Mouse (Mus musculus) CH12.LX (cell line): Measurements from ENCODE around the gene Zdhhc13. TPM values are rescaled to one million over a fixed set of nuclear protein-coding genes. Genes with fewer than 3 reads are reported as not detected.
A peak's percentile ranks its signal among the peaks of the same experiment; 100 is the strongest.

Experiments
- DNase-seq: peaks from one replicate; pipeline ENCODE4 v3.0.0-alpha.2; 2013; ENCODE audit errors: extremely low read depth
- H3K27ac ChIP-seq: 2 replicates; pipeline ENCODE4 v1.5.1; 2012; ENCODE audit warnings: low read depth, mild to moderate bottlenecking, control low read depth, moderate library complexity; ENCODE audit not compliant: insufficient read depth
- H3K27me3 ChIP-seq: replicated peaks from 2 replicates; pipeline ENCODE3; 2012; ENCODE audit warnings: inconsistent platforms
- H3K36me3 ChIP-seq, 2 experiments: replicated peaks in 1 of 2; 2 replicates each; pipeline versions ENCODE3 to v1.6.1; 2012; ENCODE audit warnings: inconsistent platforms in 1 of 2, low read length in 1 of 2, mild to moderate bottlenecking in 1 of 2, mixed read lengths in 1 of 2, moderate library complexity in 1 of 2; ENCODE audit not compliant: control insufficient read depth in 1 of 2, insufficient read depth in 1 of 2
- H3K4me1 ChIP-seq, 2 experiments: 2 replicates each; pipeline ENCODE4 v1.6.1; 2012; ENCODE audit warnings: inconsistent platforms in 1 of 2, moderate library complexity in 1 of 2; ENCODE audit not compliant: insufficient read depth in 2 of 2, control insufficient read depth in 1 of 2
- H3K4me2 ChIP-seq: 2 replicates; pipeline ENCODE4 v1.6.1; 2012; ENCODE audit warnings: low read depth, mild to moderate bottlenecking, control low read depth; ENCODE audit not compliant: poor library complexity, insufficient read depth, severe bottlenecking
- H3K4me3 ChIP-seq, 3 experiments: fragments of 150-350 bp in 1 of 3; sonication (generic) in 1 of 3; replicated peaks in 1 of 3; 2 replicates each; pipeline versions ENCODE3 to v1.5.1; 2011 to 2012; ENCODE audit warnings: low read depth in 2 of 3, low read length in 2 of 3, mild to moderate bottlenecking in 2 of 3, moderate library complexity in 2 of 3, control low read depth in 1 of 3, improper control_type of control experiment in 1 of 3, inconsistent platforms in 1 of 3, mixed read lengths in 1 of 3; ENCODE audit not compliant: poor library complexity in 1 of 3
- H3K79me2 ChIP-seq: replicated peaks from 2 replicates; pipeline ENCODE4 v1.6.1; 2012; ENCODE audit warnings: mild to moderate bottlenecking, moderate library complexity; ENCODE audit not compliant: control insufficient read depth, poor library complexity, insufficient read depth, severe bottlenecking; ENCODE audit errors: extremely low read depth
- H3K9ac ChIP-seq: 2 replicates; pipeline ENCODE4 v1.6.1; 2012; ENCODE audit warnings: low read depth, mild to moderate bottlenecking, control low read depth, moderate library complexity; ENCODE audit not compliant: insufficient read depth
- H3K9me3 ChIP-seq: replicated peaks from 2 replicates; pipeline ENCODE3; 2012; ENCODE audit warnings: low read length, inconsistent platforms, mixed read lengths
- BHLHE40 ChIP-seq: IDR thresholded peaks from 2 replicates; pipeline ENCODE4 v1.6.1; 2011; ENCODE audit warnings: mild to moderate bottlenecking, low read depth, low read length, improper control_type of control experiment
- CHD1 ChIP-seq: IDR thresholded peaks from 2 replicates; pipeline ENCODE4 v1.6.1; 2012; ENCODE audit warnings: low read depth, low read length, improper control_type of control experiment, inconsistent platforms
- CHD2 ChIP-seq: IDR thresholded peaks from 2 replicates; pipeline ENCODE4 v1.6.1; 2011; ENCODE audit warnings: low read length, improper control_type of control experiment
- E2F4 ChIP-seq: IDR thresholded peaks from 2 replicates; pipeline ENCODE4 v1.6.1; 2011; ENCODE audit warnings: low read depth, low read length, improper control_type of control experiment; ENCODE audit not compliant: insufficient replicate concordance
- EP300 ChIP-seq: IDR thresholded peaks from 2 replicates; pipeline ENCODE4 v1.6.1; 2011; ENCODE audit warnings: low read length, improper control_type of control experiment
- ETS1 ChIP-seq: conservative IDR thresholded peaks from 2 replicates; pipeline ENCODE4 v1.6.1; 2012; ENCODE audit warnings: low read depth, mild to moderate bottlenecking, inconsistent platforms, low read length, improper control_type of control experiment, moderate library complexity
- GABPA ChIP-seq: IDR thresholded peaks from 2 replicates; pipeline ENCODE4 v1.6.1; 2012; ENCODE audit warnings: low read depth, low read length, improper control_type of control experiment, inconsistent platforms; ENCODE audit not compliant: insufficient replicate concordance
- HCFC1 ChIP-seq: IDR thresholded peaks from 2 replicates; pipeline ENCODE4 v1.6.1; 2012; ENCODE audit warnings: low read depth, mild to moderate bottlenecking, inconsistent platforms, low read length, improper control_type of control experiment
- IRF4 ChIP-seq: IDR thresholded peaks from 2 replicates; pipeline ENCODE4 v1.6.1; 2014; ENCODE audit warnings: low read depth, mild to moderate bottlenecking, inconsistent platforms, low read length, improper control_type of control experiment
- JUN ChIP-seq: IDR thresholded peaks from 2 replicates; pipeline ENCODE4 v1.6.1; 2011; ENCODE audit warnings: low read depth, mild to moderate bottlenecking, low read length, improper control_type of control experiment, moderate library complexity; ENCODE audit not compliant: insufficient read depth
- JUND ChIP-seq: conservative IDR thresholded peaks from 2 replicates; pipeline ENCODE4 v1.6.1; 2011; ENCODE audit warnings: low read depth, low read length, improper control_type of control experiment
- KAT2A ChIP-seq: IDR thresholded peaks from 2 replicates; pipeline ENCODE4 v1.6.1; 2012; ENCODE audit warnings: low read length, improper control_type of control experiment, inconsistent platforms; ENCODE audit not compliant: insufficient replicate concordance
- MAFK ChIP-seq: IDR thresholded peaks from 2 replicates; pipeline ENCODE4 v1.6.1; 2011; ENCODE audit warnings: low read length, improper control_type of control experiment; ENCODE audit not compliant: insufficient replicate concordance
- MAX ChIP-seq: IDR thresholded peaks from 2 replicates; pipeline ENCODE4 v1.6.1; 2011; ENCODE audit warnings: low read length, improper control_type of control experiment
- MAZ ChIP-seq: IDR thresholded peaks from 2 replicates; pipeline ENCODE4 v1.6.1; 2012; ENCODE audit warnings: low read depth, mild to moderate bottlenecking, inconsistent platforms, low read length, improper control_type of control experiment, moderate library complexity
- MEF2A ChIP-seq: IDR thresholded peaks from 2 replicates; pipeline ENCODE4 v1.6.1; 2014; ENCODE audit warnings: low read depth, mild to moderate bottlenecking, inconsistent platforms, low read length, improper control_type of control experiment, borderline replicate concordance
- MXI1 ChIP-seq: IDR thresholded peaks from 2 replicates; pipeline ENCODE4 v1.6.1; 2011; ENCODE audit warnings: mild to moderate bottlenecking, low read depth, low read length, improper control_type of control experiment
- NRF1 ChIP-seq: IDR thresholded peaks from 2 replicates; pipeline ENCODE4 v1.6.1; 2014; ENCODE audit warnings: low read depth, mild to moderate bottlenecking, inconsistent platforms, low read length, improper control_type of control experiment, moderate library complexity
- PAX5 ChIP-seq: IDR thresholded peaks from 2 replicates; pipeline ENCODE4 v1.6.1; 2012; ENCODE audit warnings: low read length, inconsistent platforms, mixed read lengths
- POLR2A ChIP-seq: IDR thresholded peaks from 2 replicates; pipeline ENCODE4 v1.6.1; 2011; ENCODE audit warnings: low read depth, mild to moderate bottlenecking, improper control_type of control experiment, low read length
- POLR2AphosphoS2 ChIP-seq: IDR thresholded peaks from 2 replicates; pipeline ENCODE4 v1.6.1; 2011; ENCODE audit warnings: low read depth, low read length, improper control_type of control experiment
- RCOR1 ChIP-seq: conservative IDR thresholded peaks from 2 replicates; pipeline ENCODE4 v1.6.1; 2012; ENCODE audit warnings: low read depth, mild to moderate bottlenecking, inconsistent platforms, low read length, improper control_type of control experiment
- SMC3 ChIP-seq: IDR thresholded peaks from 2 replicates; pipeline ENCODE4 v1.6.1; 2011; ENCODE audit warnings: low read depth, low read length, improper control_type of control experiment
- TCF12 ChIP-seq: IDR thresholded peaks from 2 replicates; pipeline ENCODE4 v1.6.1; 2014; ENCODE audit warnings: low read depth, mild to moderate bottlenecking, inconsistent platforms, low read length, improper control_type of control experiment
- ZMIZ1 ChIP-seq: IDR thresholded peaks from 2 replicates; pipeline ENCODE4 v1.6.1; 2012; ENCODE audit warnings: low read depth, mild to moderate bottlenecking, inconsistent platforms, low read length, improper control_type of control experiment
- dilution Hi-C: fragments of 300-500 bp; cut with MboI; formaldehyde crosslinking; loops from 2 replicates; pipeline ENCODE4 v1.14.3; 2020; ENCODE audit warnings: low sequenced_read_pairs; ENCODE audit not compliant: extremely low pct_unique_long_range_greater_than_20kb, extremely low pct_ligation_motif_present
- in situ Hi-C: fragments of 300-500 bp; cut with MboI; formaldehyde crosslinking; loops from 3 replicates; pipeline ENCODE4 v1.14.3; 2019; ENCODE audit warnings: low sequenced_read_pairs, low pct_ligation_motif_present, low pct_unique_long_range_greater_than_20kb, mixed read lengths
- polyA plus RNA-seq: library from polyadenylated mRNA; unstranded; fragments of >175 nt; gene quantifications from 2 replicates; pipeline ENCODE4 v1.2.1, GENCODE M21; 2012; ENCODE audit warnings: low read depth; ENCODE audit not compliant: insufficient read length
- total RNA-seq, 2 experiments: library from RNA; depleted of rRNA; stranded (reverse); fragments of 300-350 nt in 1 of 2; fragments of >200 nt in 1 of 2; gene quantifications; 2 replicates each; pipeline ENCODE4 v1.2.3; 2012 to 2014

Zdhhc13 gene
- total and polyA plus RNA-seq, 3 experiments = 19.9 to 74.3 (median 32.3) TPM

DNA sequence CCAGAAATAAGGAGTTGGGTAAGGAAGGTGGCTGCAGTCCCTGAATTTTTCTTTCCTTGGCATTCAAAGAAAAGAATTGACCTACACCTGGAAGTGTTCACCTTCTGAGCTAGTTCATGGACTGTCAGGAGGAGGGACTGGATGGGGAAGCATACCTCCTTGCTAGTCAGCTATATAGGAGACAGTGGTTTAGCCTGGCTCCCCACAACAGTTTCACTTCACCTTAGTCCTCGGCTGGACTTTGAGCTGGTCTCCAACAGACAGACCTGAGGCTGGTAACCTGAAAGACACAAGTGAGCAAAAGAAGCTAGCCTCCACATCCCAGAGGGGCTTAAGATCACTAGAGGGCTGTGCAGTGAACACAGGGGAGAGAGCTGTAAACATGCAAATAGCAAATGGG, 30.7 kb upstream of the Zdhhc13 start:
- dilution Hi-C loops = no loop called here
- H3K36me3 ChIP-seq = no peaks in the 10 kb centered on the region
- H3K27ac ChIP-seq = no peak overlapping the region
- no peak for TF ChIP-seq E2F4
- no peak for TF ChIP-seq CHD1
- no peak for TF ChIP-seq MXI1
- TF ChIP-seq GABPA = no peak
- TF ChIP-seq JUND = no peak
- peak; percentile 59; the same call in 1 of the 2 replicates for TF ChIP-seq IRF4
- TF ChIP-seq BHLHE40 = no peak
- TF ChIP-seq MAFK = no peak
- no peak for TF ChIP-seq HCFC1
- TF ChIP-seq RCOR1 = no peak
- no peak for TF ChIP-seq POLR2AphosphoS2
- TF ChIP-seq EP300 = peak; percentile 25; the same call in 1 of the 2 replicates
- TF ChIP-seq POLR2A = no peak
- TF ChIP-seq KAT2A = no peak
- no peak for TF ChIP-seq MAZ
- no peak for TF ChIP-seq PAX5
- no peak for TF ChIP-seq ETS1
- no peaks in the 10 kb centered on the region for H3K79me2 ChIP-seq
- H3K4me3 ChIP-seq = no peak overlapping the region
- H3K4me2 ChIP-seq = peak overlapping the region; percentile 11; the same call in 1 of the 2 replicates
- no peak for DNase-seq
- no peak overlapping the region for H3K9ac ChIP-seq
- in situ Hi-C loops = loop anchor here (5.0 to 25.0 kb wide), 2 partner anchors 119 to 504 kb away; no protein-coding TSS in a partner anchor
- H3K9me3 ChIP-seq = no peaks in the 10 kb centered on the region
- peaks cover 4% of the 10 kb centered on the region for H3K27me3 ChIP-seq
- peaks cover 11 to 42% of the 10 kb centered on the region in 2 experiments for H3K4me1 ChIP-seq

DNA sequence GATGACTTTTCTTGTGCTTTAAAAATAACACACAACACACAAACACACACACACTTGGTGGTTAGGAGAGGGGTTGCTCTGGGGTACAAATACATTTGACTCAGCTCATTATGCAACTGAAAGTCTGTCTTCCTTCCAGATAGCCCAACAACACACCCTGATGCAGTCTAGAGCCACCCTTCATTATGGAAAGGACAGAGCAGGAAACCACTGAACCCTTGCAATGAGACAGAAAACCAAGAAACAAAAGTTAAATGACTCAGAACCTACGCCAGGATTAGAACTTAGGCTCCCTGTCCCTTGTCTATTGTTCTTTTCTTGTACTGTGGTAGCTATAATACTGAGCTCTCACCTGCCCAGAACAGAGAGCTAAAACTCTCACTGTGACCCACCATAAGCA, 28.0 kb upstream of the Zdhhc13 start:
- Histone ChIP-seq H3K4me3 (no peak overlapping the region), H3K36me3 (no peaks in the 10 kb centered on the region), H3K9me3 (no peaks in the 10 kb centered on the region), H3K79me2 (no peaks in the 10 kb centered on the region), H3K4me1 (peaks cover 11 to 42% of the 10 kb centered on the region in 2 experiments), H3K4me2 (no peak overlapping the region), H3K27me3 (no peaks in the 10 kb centered on the region), H3K9ac (no peak overlapping the region), H3K27ac (no peak overlapping the region)
- in situ Hi-C loops (loop anchor here (25.0 kb wide), 1 partner anchor 502 kb away; no protein-coding TSS in a partner anchor), dilution Hi-C loops (no loop called here)
- no peak for TF ChIP-seq MAX
- TF ChIP-seq EP300 = peak; percentile 52; the same call in 1 of the 2 replicates
- peak; percentile 68 for TF ChIP-seq MEF2A
- peak; percentile 54; the same call in 1 of the 2 replicates for TF ChIP-seq JUN
- TF ChIP-seq POLR2A = no peak
- TF ChIP-seq BHLHE40 = peak; percentile 47
- TF ChIP-seq TCF12 = 0 out of 2 replicates have a peak, but pooled peaks have one; percentile 24
- peak; percentile 61 for TF ChIP-seq ETS1
- TF ChIP-seq KAT2A = no peak
- no peak for TF ChIP-seq HCFC1
- TF ChIP-seq IRF4 = peak; percentile 77
- TF ChIP-seq NRF1 = no peak
- peak; percentile 45 for TF ChIP-seq JUND
- TF ChIP-seq SMC3 = no peak
- no peak for TF ChIP-seq GABPA
- no peak for TF ChIP-seq ZMIZ1
- TF ChIP-seq CHD2 = no peak
- peak; percentile 55; the same call in 1 of the 2 replicates for TF ChIP-seq MAFK
- DNase-seq = peak; percentile 40
